Mouse (Mus musculus) left cerebral cortex, adult 2 months (tissue): ENCODE measurements around the gene Cfap46. TPM values are rescaled to one million over a fixed set of nuclear protein-coding genes. Genes with fewer than 3 reads are reported as not detected.
"Not testable (repeated sequence)": the region's sequence is repeated elsewhere in the genome, so short reads cannot be mapped to it uniquely, and the experiment has no call there.

Experiments
- DNase-seq, 2 experiments: peaks; one replicate each; pipeline ENCODE4 v3.0.0; 2021 to 2022; ENCODE audit warnings: low spot score in 2 of 2, mixed read lengths in 1 of 2; ENCODE audit errors: extremely low spot score in 1 of 2
- H3K27ac ChIP-seq: fragments of 200-600 bp; 2 replicates; pipeline ENCODE4 v1.8.1; 2022
- H3K4me3 ChIP-seq: fragments of 200-600 bp; 2 replicates; pipeline ENCODE4 v1.8.1; 2022
- CTCF ChIP-seq: fragments of 200-600 bp; IDR thresholded peaks from 2 replicates; pipeline ENCODE4 v1.8.1; 2022; ENCODE audit warnings: antibody characterized with exemption, mild to moderate bottlenecking, moderate library complexity
- intact Hi-C: fragments of 180-260 bp; cut with DNase I; formaldehyde crosslinking; loops from one replicate; pipeline ENCODE4 v1.15.1; 2025
- total RNA-seq, 2 experiments: library from RNA; stranded (reverse); gene quantifications; 2 replicates each; pipeline ENCODE4 v1.2.3; 2021

Gene Cfap46
- total RNA-seq, 2 experiments from 2014 or later: 3.6 to 5.1 TPM

DNA sequence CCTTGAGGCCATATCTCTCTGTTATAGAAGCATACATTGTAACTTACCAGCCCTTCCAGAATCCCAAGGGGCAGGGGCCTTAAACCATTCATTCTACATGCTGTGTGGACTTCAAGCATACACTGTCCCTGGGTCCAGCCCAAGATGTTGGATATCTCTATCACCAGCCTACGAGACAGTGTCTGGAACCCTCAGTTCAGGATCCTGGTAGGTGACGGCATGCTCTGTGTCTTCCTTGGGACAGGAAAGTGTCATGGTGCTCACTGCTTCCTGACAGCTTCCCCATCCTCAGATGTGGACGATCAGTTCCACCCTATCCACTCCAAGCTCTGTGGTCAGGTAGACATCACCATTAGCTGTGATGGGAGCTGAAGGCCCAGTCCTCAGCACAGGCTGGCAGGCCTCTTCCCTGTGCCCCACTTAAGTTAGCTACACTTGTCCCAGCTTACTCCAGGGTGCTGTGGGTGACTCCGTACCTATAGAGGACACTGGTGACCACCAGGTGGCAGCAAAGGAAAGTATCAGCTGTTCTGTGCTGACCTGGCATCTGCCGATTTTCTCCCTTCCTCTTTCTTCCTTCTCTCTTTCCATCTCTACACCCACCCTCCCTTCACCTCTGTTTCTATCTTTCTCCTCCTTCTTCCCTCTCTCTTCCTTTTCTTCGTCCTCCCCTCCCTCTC, 19.7 kb upstream of the Cfap46 start:
- peak; percentile 94 for TF ChIP-seq CTCF
- H3K27ac ChIP-seq: no peak overlapping the region
- intact Hi-C loops: loop anchor here (1.0 to 10.0 kb wide), 3 partner anchors 132 to 174 kb away; partner anchors contain the start of gene Adgra1
- DNase-seq: peak; percentile 85 to 90
- H3K4me3 ChIP-seq: no peak overlapping the region

DNA sequence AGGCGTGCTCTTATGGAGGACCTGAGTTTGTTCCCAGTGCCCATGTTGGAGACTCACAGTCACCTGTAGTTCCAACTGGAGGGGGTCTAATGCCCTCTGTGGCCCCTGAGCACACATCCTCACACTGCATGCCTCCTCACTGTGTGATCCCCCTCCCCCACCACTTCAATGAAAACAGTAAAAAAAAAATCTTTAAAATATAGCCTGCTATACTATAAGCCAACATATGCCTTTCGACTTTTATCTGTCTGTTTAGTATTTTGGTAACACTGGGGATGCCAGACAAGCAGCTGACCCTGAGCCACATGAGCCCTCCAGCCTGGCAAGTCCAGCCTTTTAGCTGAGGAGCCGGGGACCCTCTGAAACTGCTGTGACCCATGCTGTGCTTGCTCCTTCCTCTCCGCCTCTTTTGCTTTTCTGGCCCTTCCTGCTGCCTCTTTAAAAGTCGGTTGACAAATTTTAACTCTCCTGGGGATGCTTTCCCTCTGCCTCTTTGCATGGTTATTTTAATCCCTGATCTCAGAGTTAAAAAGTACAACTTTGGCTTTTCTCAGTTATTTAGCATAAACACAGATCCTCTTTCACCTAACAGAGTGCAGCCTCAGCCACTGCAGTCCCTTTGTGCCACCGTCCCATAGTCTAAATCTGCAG, 18.2 kb upstream of the Cfap46 start:
- intact Hi-C loops: loop anchor here (5.0 to 10.0 kb wide), 2 partner anchors 133 to 176 kb away; partner anchors contain the start of gene Adgra1
- no peak overlapping the region for H3K27ac ChIP-seq
- no peak for TF ChIP-seq CTCF
- no peak for DNase-seq
- H3K4me3 ChIP-seq: no peak overlapping the region

DNA sequence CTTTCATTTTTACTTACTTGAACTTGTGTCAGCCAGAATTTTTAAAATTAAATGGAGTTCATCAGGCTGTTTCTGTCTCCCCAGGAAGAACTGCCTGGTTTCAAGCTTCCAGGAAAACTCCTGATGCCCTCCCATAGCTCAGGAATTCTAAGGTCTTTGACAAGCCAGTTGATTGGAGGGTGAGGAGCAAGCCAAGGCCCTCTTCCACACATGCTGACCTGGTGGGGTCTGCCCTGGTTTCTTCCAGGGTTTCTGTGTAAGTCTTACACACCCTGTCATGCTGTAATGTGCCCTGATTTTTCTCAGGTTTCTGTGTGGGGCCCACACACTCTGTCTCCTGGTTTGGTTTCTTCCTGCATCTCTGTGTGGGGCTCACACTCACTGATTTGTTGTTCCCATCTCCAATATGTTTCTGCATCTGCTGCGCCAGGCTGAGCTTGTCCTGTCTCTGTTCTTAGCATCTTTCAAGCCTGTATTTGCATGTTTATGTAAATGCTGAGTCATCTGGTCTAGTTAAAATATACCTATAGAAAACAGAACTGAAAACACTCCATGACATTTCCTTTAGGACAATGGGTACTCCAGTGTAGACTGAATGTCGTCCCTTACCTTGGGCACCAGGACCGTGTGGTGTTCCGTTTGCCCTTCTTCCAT, 9.2 kb upstream of the Cfap46 start:
- peak in 1 of 2 experiments; percentile 49 for DNase-seq
- TF ChIP-seq CTCF: no peak
- Histone ChIP-seq H3K27ac (peak overlapping the region; percentile 82), H3K4me3 (no peak overlapping the region)
- intact Hi-C loops: no loop called here

DNA sequence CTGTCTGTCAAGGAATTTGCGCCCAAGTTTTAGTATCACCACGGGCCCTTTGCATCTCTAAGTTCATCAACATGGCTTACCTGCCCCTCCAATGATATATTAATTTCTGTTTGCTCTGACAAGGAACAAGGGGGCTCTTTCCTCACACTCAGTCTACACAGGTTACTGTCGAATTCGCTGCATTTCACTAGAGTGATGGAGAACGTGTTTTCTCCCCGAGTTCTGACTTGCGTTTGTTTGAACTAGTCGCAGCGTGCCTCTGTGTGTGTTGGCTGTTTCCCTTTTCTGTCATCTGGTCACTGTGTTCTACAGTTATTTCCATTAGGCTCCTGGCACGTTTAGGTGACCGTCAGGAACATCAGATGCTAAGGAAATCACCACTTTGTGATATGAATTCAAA, 8.6 kb upstream of the Cfap46 start:
- peak overlapping the region; percentile 82 for H3K27ac ChIP-seq
- no peak overlapping the region for H3K4me3 ChIP-seq
- no peak for DNase-seq
- no peak for TF ChIP-seq CTCF
- intact Hi-C loops: no loop called here

DNA sequence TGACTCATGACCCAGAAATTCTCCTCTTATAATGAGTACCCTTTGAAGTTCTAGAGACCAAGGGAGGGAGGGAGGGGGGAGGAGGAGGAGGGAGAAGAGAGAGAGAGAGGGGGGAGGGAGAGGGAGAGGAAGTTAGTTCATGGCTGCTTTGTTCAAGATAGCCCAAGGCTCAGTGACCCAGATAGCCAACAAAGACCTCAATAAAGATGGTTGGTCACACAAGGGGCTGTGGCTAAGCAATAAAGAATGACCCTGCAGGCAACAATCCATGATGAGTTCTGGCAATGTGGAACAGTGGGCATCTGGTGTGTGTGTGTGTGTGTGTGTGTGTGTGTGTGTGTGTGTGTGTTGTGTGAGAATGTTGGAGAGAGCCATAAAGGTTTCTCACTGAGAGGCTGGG, 1.7 kb upstream of the Cfap46 start:
- intact Hi-C loops: no loop called here
- Histone ChIP-seq H3K4me3 (no peak overlapping the region), H3K27ac (peak overlapping the region; percentile 53; the same call in 1 of the 2 replicates)
- no peak for DNase-seq
- no peak for TF ChIP-seq CTCF

DNA sequence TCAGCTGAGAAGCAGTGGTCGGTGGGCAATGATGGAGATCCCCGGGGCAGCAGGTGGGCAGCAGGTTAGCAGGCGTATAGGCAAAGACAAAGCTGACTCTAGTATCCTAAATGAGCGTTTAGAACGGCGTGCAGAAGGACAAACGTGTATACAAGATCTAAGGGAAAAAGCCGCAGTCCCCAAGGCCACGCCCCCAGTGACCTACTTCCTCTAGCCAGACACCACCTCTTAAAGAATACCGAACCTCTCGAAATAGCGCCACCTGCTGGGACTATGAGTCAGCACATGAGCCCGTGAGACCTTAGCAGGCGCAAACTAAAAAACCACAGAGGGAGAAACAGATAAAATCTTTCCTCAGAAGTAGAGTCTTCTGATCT, 924 bp upstream of the Cfap46 start:
- H3K4me3 ChIP-seq: peak overlapping the region; percentile 63
- intact Hi-C loops: loop anchor here (1.0 kb wide), 1 partner anchor 36 kb away; no protein-coding TSS in a partner anchor
- DNase-seq: peak; percentile 89 to 90
- peak; percentile 94 for TF ChIP-seq CTCF
- peak overlapping the region; percentile 92 for H3K27ac ChIP-seq

DNA sequence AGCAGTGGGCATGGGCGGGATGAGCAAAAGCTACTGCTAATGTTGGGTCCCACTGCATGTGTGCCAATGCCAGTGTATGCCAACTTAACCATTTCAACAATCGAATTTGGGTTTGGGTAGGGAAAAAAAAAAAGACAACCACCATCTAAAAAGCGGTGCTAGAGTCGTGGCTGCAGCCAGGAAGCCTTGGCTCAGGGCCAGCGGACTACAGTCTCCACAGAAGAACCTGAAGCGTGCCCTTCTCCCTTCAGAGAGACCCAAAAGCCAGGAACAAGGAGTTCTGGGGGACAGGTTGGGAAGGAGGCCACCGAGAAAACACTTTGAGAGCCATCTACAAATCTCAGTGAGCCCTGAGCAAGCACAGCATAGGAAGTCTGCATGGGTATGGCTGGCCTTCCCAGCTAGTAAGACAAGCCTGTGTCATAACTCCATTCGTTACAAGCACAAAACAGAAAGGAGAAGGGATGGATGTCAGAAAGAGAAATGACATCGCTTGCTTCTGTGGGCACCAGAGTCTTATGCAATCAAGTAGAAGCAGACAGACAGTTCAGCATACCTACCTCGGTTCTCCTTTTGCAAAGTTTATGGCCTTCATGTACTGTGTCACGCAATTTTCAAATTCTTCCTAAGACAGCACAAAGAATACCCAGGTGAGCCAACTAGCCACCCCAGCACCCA, 1.6 kb downstream of the Cfap46 start:
- Histone ChIP-seq H3K27ac (no peak overlapping the region), H3K4me3 (no peak overlapping the region)
- intact Hi-C loops: no loop called here
- TF ChIP-seq CTCF: no peak
- no peak for DNase-seq

DNA sequence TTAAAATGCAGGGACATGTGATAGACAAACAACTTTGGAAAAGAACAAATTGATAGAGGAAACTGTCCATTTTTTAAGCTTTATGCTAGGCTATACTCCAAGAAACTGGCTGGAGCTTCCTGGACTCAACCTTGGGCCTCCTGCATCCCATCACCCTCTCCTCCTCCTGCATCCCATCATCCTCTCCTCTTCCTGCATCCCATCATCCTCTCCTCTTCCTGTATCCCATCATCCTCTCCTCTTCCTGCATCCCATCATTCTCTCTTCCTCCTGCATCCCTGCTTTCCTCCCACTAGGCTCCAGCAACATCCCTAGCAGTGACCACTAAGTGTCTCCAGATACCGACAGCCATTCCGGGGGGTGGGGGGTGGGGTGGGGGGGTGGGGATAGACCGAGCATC, 7.2 kb downstream of the Cfap46 start:
- Histone ChIP-seq H3K27ac (no peak overlapping the region), H3K4me3 (no peak overlapping the region)
- TF ChIP-seq CTCF: no peak
- intact Hi-C loops: no loop called here
- no peak for DNase-seq

DNA sequence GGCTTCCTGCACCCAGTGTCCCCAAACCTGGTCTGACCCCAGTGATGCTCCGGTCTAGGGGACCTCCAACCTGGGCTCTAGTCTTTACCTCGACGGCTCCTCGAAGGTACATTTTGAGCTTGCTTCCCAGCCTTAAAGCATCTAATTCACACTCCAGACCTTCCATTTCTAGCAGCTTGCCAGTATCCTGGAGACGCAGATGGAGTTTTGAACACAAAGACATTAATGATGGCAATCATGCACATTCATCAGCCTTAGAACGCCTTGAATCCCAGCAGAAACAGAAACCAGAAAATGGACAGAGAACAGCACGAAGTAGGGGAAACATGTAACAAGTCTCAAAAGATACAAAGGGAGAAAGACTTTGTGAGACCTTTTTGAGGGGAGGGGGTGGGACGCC, 16.7 kb downstream of the Cfap46 start:
- no peak overlapping the region for H3K4me3 ChIP-seq
- DNase-seq: no peak
- intact Hi-C loops: no loop called here
- TF ChIP-seq CTCF: no peak
- no peak overlapping the region for H3K27ac ChIP-seq

DNA sequence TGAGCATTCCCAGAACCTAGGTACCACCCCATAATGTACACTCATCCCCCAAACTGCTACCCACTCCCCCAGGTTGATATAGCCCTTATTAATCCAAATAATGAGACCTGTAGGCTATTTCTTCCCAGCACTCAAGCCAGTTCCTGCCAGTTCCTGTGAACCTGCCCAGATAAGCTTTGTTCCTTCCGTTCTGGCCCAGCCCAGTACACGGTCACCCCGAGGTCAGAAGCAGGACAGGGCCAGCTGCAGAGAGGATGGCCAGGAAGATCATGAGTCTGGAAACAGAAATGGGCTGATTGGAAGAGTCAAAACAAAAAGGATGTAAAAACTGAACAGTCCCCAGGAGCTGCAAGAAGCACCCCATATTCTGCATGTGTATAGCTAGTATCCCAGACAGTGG, 20.3 kb downstream of the Cfap46 start:
- intact Hi-C loops: no loop called here
- Histone ChIP-seq H3K4me3 (no peak overlapping the region), H3K27ac (no peak overlapping the region)
- no peak for DNase-seq
- no peak for TF ChIP-seq CTCF

DNA sequence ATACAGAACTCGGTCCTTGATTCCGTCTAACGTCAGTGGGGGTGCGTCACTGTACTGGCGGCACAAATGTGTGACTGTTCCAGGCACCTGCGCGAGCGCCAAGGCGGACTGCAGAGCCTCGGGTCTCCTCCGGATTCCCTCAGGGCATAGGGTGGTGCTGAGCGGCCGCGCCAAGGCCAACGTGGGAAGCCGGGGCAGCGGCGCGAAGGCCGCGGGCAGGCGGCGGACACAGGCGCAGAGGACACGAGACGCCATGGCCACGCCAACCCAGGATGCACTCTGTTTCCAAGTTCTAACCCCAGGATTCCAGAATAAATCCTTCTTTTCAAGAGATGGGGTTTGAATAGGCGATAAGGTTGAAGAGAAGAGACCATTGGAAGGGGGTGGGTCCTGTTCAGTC, 23.7 kb downstream of the Cfap46 start:
- H3K4me3 ChIP-seq, intact Hi-C loops, DNase-seq, H3K27ac ChIP-seq: not testable (repeated sequence)

DNA sequence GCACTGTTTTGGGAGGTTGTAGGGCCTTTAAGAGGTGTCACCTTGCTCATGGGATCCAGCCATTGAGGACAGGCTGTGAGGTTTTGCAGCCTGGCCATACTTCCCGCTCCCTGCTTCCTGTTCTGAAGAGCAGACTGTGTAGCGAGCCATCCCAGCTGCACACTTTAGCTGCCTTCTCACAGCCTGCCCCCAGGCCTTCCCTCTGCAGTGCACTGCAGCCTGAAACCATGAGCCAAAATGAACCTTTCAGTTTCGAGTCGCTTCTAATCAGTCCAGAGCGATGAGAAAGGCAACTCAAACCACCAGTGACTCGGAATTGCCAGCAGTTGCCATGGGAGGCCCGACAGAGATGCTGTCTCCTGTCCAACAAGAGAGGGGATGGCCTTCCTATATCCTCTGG, 33.9 kb downstream of the Cfap46 start:
- Histone ChIP-seq H3K4me3 (no peak overlapping the region), H3K27ac (no peak overlapping the region)
- intact Hi-C loops: loop anchor here (5.0 kb wide), 1 partner anchor 228 kb away; no protein-coding TSS in a partner anchor
- TF ChIP-seq CTCF: no peak
- no peak for DNase-seq
